Mouse (Mus musculus) hindbrain, postnatal 0 days (tissue): Measurements from ENCODE around the gene Mfsd6l. TPM values are rescaled to one million over a fixed set of nuclear protein-coding genes. Genes with fewer than 3 reads are reported as not detected.

Source experiments
- ATAC-seq: fragments of 200-750 bp; cut with Nextera tagmentation; 2 replicates; pipeline ENCODE4 v1.8.0; 2017; ENCODE audit warnings: mild to moderate bottlenecking, moderate TSS enrichment, moderate library complexity
- DNase-seq: peaks from one replicate; pipeline ENCODE4 v3.0.0-alpha.2; 2015; ENCODE audit warnings: low spot score
- H3K27ac ChIP-seq: fragments of 300-500 bp; sonication (generic); 2 replicates; pipeline ENCODE4 v1.5.1; 2014; ENCODE audit warnings: mild to moderate bottlenecking
- H3K27me3 ChIP-seq: fragments of 300-500 bp; sonication (generic); 2 replicates; pipeline ENCODE4 v1.6.1; 2014; ENCODE audit warnings: low read length, mixed read lengths; ENCODE audit not compliant: insufficient read depth
- H3K36me3 ChIP-seq: fragments of 300-500 bp; sonication (generic); 2 replicates; pipeline ENCODE4 v1.6.1; 2014; ENCODE audit warnings: low read length, mixed read lengths; ENCODE audit not compliant: insufficient read depth
- H3K4me1 ChIP-seq: fragments of 300-500 bp; sonication (generic); 2 replicates; pipeline ENCODE4 v1.6.1; 2014; ENCODE audit warnings: antibody characterized with exemption, low read length, mixed read lengths; ENCODE audit not compliant: insufficient read depth
- H3K4me2 ChIP-seq: fragments of 300-500 bp; sonication (generic); 2 replicates; pipeline ENCODE4 v1.6.1; 2014; ENCODE audit warnings: low read depth, mild to moderate bottlenecking, low read length, moderate library complexity, mixed read lengths
- H3K4me3 ChIP-seq: fragments of 300-500 bp; sonication (generic); 2 replicates; pipeline ENCODE4 v1.5.1; 2014; ENCODE audit warnings: low read length
- H3K9ac ChIP-seq: fragments of 300-500 bp; sonication (generic); replicated peaks from 2 replicates; pipeline ENCODE4 v1.6.1; 2014; ENCODE audit warnings: mild to moderate bottlenecking, low read length, moderate library complexity, mixed read lengths
- H3K9me3 ChIP-seq: fragments of 300-500 bp; sonication (generic); 2 replicates; pipeline ENCODE4 v1.6.1; 2016; ENCODE audit warnings: low read length, mixed read lengths
- CTCF ChIP-seq: IDR thresholded peaks from 2 replicates; pipeline ENCODE4 v1.5.1; 2016; ENCODE audit warnings: antibody characterized with exemption, control low read depth, low read depth
- WGBS: fragments of 180-500 bp; shearing (Covaris S2); extraction: QIAGEN DNeasy Blood & Tissue Kit; methylation state at CpG from one replicate; pipeline ENCODE4 v1.1.7; 2014; 5-methylcytosine and 5-hydroxymethylcytosine counted together
- polyA plus RNA-seq: library from polyadenylated mRNA; unstranded; fragments of >200 nt; fragmentation: Nextera tagmentation; extraction: Ambion mirVana; gene quantifications from 2 replicates; pipeline ENCODE4 v1.2.1, GENCODE M21; 2015
- total RNA-seq: library from RNA; depleted of rRNA; stranded (reverse); fragments of >200 nt; gene quantifications from 2 replicates; pipeline ENCODE4 v1.2.3, GENCODE M21; 2014

Gene Mfsd6l
- total and polyA plus RNA-seq, 2 experiments from 2014 or later, result 0.10 to 0.11 TPM

- Histone ChIP-seq H3K4me3 (no peak overlapping the region), H3K4me1 (no peaks in the 10 kb centered on the region), H3K36me3 (no peaks in the 10 kb centered on the region), H3K9ac (no peak overlapping the region), H3K27me3 (no peaks in the 10 kb centered on the region), H3K9me3 (no peaks in the 10 kb centered on the region), H3K4me2 (no peak overlapping the region), H3K27ac (no peak overlapping the region)
- TF ChIP-seq CTCF, result no peak
- DNase-seq, result no peak
- WGBS, result 85% methylated on average over 3 of the region's 3 CpGs
- no peak for ATAC-seq
Measured at GRCm38 (mm10) chr11:68565032-68565429, 9.0 kb downstream of the Mfsd6l start.

DNA sequence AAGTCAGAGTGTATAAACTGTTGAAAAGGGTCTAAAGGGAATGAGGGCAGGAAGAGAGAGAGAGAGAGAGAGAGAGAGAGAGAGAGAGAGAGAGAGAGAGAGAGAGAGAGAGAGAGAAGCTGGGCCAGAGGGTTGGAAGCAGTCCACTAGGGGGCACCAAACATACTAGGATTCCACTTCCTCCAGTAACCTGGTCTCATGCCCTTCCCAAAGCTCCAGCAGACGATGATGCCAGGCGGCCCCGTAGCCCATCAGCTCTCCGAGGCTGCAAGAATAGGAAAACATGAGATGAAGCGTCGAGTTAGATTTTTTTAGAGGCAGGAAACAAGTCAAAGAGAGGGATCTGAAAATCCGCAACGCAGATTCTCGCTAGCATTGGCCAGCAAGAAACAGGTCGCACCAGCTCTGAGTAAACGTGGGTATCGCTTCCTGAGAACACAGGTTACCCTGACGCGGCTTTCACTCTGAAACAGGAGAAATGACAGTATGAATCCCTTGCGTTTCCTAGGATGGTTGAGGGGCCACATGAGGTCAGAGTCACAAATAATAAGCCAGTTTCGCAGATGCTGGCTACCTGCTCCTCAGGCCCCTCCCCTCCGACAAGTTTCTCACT lies 10.6 kb downstream of the Mfsd6l start:
- 19% methylated on average over 17 of the region's 17 CpGs for WGBS
- Histone ChIP-seq H3K4me3 (peak overlapping the region; percentile 19), H3K27me3 (no peaks in the 10 kb centered on the region), H3K36me3 (no peaks in the 10 kb centered on the region), H3K27ac (no peak overlapping the region), H3K4me1 (no peaks in the 10 kb centered on the region), H3K4me2 (peak overlapping the region; percentile 57), H3K9me3 (no peaks in the 10 kb centered on the region), H3K9ac (peak overlapping the region; percentile 6)
- DNase-seq, result peak; percentile 95
- peak; percentile 90 for TF ChIP-seq CTCF
- ATAC-seq, result peak; percentile 87

- no peak for TF ChIP-seq CTCF
- 92% methylated on average over 5 of the region's 5 CpGs for WGBS
- H3K4me1 ChIP-seq, result no peaks in the 10 kb centered on the region
- no peaks in the 10 kb centered on the region for H3K36me3 ChIP-seq
- H3K27ac ChIP-seq, result no peak overlapping the region
- no peaks in the 10 kb centered on the region for H3K27me3 ChIP-seq
- no peak for DNase-seq
- H3K4me3 ChIP-seq, result no peak overlapping the region
- no peak for ATAC-seq
- H3K9me3 ChIP-seq, result no peaks in the 10 kb centered on the region
- H3K9ac ChIP-seq, result no peak overlapping the region
- H3K4me2 ChIP-seq, result no peak overlapping the region
Measured at GRCm38 (mm10) chr11:68570861-68571260, 14.9 kb downstream of the Mfsd6l start.

GRCm38 (mm10) chr11:68577076-68577475 lies 21.1 kb downstream of the Mfsd6l start:
- H3K27me3 ChIP-seq, result no peaks in the 10 kb centered on the region
- no peak overlapping the region for H3K4me3 ChIP-seq
- TF ChIP-seq CTCF, result no peak
- DNase-seq, result no peak
- no peak overlapping the region for H3K27ac ChIP-seq
- peaks cover 12% of the 10 kb centered on the region for H3K4me1 ChIP-seq
- no peaks in the 10 kb centered on the region for H3K36me3 ChIP-seq
- H3K9me3 ChIP-seq, result no peaks in the 10 kb centered on the region
- no peak overlapping the region for H3K9ac ChIP-seq
- no peak for ATAC-seq
- 63% methylated on average over 1 of the region's 1 CpGs for WGBS
- no peak overlapping the region for H3K4me2 ChIP-seq

GRCm38 (mm10) chr11:68579462-68579881 lies 23.5 kb downstream of the Mfsd6l start:
- no peaks in the 10 kb centered on the region for H3K9me3 ChIP-seq
- no peaks in the 10 kb centered on the region for H3K36me3 ChIP-seq
- peak; percentile 44 for TF ChIP-seq CTCF
- H3K4me1 ChIP-seq, result peaks cover 15% of the 10 kb centered on the region
- ATAC-seq (peak; percentile 81), DNase-seq (peak; percentile 87)
- peak overlapping the region; percentile 75 for H3K27ac ChIP-seq
- 18% methylated on average over 9 of the region's 9 CpGs for WGBS
- peak overlapping the region; percentile 28; the same call in 1 of the 2 replicates for H3K9ac ChIP-seq
- no peak overlapping the region for H3K4me3 ChIP-seq
- H3K27me3 ChIP-seq, result no peaks in the 10 kb centered on the region
- peak overlapping the region; percentile 25; the same call in 1 of the 2 replicates for H3K4me2 ChIP-seq

- no peak for ATAC-seq
- TF ChIP-seq CTCF, result no peak
Measured at GRCm38 (mm10) chr11:68580566-68580965, 24.6 kb downstream of the Mfsd6l start.

GRCm38 (mm10) chr11:68583225-68583624 lies 27.2 kb downstream of the Mfsd6l start:
- no peaks in the 10 kb centered on the region for H3K27me3 ChIP-seq
- ATAC-seq (peak; percentile 59; the same call in 1 of the 2 replicates), DNase-seq (peak; percentile 79)
- H3K4me3 ChIP-seq, result no peak overlapping the region
- no peak overlapping the region for H3K9ac ChIP-seq
- H3K4me1 ChIP-seq, result peaks cover 12% of the 10 kb centered on the region
- no peaks in the 10 kb centered on the region for H3K9me3 ChIP-seq
- TF ChIP-seq CTCF, result no peak
- no peak overlapping the region for H3K27ac ChIP-seq
- H3K36me3 ChIP-seq, result no peaks in the 10 kb centered on the region
- H3K4me2 ChIP-seq, result no peak overlapping the region
- 40% methylated on average over 13 of the region's 13 CpGs for WGBS

More at GRCm38 (mm10) chr11:68580566-68580965, 24.6 kb downstream of the Mfsd6l start:
- Histone ChIP-seq H3K4me2 (no peak overlapping the region), H3K9me3 (no peaks in the 10 kb centered on the region), H3K4me3 (no peak overlapping the region), H3K27me3 (no peaks in the 10 kb centered on the region), H3K27ac (peak overlapping the region; percentile 75; the same call in 1 of the 2 replicates), H3K9ac (no peak overlapping the region), H3K4me1 (peaks cover 15% of the 10 kb centered on the region), H3K36me3 (no peaks in the 10 kb centered on the region)
- peak; percentile 29 for DNase-seq
- 32% methylated on average over 6 of the region's 6 CpGs for WGBS
